Mouse (Mus musculus) spleen, postnatal 14 days (tissue): ENCODE results near the gene Slc25a4.

Source experiments
- DNase-seq, 2 experiments: peaks; one replicate each; pipeline ENCODE4 v3.0.0; 2021 to 2022; ENCODE audit warnings: low spot score in 2 of 2

Gene Slc25a4

DNA sequence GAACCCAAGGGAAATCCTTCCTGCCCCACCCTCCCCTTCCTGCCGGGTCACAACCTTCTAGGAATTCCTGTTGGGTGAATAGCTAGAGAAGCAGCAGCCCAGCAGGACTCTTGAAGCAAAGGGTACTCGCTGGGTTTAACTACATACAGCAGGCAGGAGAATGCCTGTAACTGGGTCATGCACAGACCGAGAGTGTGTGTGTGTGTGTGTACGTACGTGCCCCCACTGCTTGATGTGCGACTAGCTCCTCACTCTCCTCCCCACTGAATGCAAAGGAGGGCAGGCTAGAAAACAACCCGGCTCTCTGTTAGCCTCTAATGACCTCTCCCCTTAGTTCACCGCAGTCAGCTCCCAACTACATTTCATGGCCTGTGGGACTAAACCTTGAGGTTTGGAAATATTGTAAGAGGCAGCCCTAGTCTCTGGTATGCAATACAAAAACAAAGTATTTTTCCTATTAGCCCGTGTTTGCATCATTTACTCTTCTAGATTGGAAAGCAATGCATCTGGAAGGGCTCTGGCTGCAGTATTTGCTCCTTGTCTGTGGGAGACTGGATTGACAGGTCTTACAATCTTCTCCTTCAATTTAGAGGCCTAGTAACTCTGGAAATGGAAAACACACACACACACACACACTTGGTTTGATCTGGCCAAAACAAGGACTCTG, 6.0 kb downstream of the Slc25a4 start:
- DNase-seq, result no peak

DNA sequence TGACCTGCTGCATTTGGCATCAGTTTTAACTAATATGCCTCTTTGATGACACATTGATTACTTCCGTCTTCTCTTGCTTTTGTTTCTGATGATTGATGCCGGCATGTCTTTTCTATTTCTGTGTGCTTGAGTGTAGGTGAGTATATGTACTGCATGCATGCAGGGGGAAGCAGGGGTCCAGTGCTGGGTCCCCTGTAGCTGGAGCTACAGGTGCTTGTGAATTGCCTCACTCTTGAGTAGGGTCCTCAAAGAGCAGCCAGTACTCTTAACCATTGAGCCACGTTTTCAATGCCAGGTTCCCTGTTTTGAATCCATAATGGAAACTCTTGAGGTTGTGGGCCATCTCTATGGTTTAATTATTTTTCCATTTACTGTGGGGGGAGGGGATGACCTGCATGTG, 6.8 kb downstream of the Slc25a4 start:
- DNase-seq, result no peak

DNA sequence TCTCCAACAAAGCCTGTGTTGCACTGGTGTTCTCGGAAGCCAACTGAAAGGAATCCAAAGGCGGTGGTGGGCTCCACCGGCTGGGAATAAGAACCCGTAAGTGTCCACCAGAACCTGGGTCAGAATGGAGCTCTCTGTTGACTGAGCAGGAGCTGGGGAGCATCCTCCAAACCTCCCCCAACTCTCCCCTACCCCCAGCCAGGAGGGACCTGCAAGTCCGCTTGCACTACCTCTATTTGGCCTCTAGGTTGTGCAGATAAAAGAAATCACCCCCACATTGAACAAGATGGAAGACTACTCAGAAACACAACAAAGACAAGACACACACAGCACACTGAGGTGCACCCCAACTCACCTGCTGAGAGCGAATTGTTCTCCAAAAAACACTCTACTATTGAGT, 8.7 kb downstream of the Slc25a4 start:
- no peak for DNase-seq

DNA sequence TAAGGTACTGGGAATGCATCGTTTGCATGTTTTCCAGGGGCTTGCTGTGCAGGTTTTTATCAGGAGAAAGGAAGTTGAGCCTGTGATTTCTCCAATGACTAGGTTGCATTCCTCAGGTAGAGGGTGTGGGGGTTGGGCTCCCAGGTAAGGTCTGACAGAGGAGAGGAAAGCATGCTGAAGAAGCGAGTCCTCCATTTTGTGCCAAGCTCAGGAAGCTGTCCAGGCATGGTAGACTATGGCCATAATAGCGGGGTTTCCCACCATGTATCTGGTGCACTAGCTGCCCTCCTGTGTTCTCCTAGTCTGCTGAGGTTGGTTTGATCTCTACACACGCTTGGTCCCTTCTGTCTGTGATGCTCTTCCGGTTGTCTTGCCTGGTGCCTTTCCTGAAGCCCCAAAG, 13.4 kb downstream of the Slc25a4 start:
- no peak for DNase-seq

DNA sequence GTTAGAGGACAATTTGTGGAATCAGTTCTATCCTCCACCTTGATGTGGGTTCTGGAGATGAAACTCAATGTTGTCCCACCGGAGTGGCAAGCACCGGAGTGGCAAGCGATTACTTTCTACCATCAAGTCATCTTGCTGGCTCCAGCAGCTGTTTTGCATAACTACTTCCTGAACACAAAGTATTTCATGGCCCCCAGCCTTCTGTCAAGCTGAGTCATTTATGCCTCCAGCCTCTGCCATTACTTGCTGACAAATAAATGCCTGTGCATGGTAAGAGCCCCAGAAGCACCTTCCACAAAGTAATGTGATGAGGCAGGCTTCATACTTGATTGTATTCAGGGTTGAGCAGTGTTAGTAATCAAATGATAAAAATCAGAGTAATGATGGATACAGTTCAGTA, 14.2 kb downstream of the Slc25a4 start:
- DNase-seq, result no peak

DNA sequence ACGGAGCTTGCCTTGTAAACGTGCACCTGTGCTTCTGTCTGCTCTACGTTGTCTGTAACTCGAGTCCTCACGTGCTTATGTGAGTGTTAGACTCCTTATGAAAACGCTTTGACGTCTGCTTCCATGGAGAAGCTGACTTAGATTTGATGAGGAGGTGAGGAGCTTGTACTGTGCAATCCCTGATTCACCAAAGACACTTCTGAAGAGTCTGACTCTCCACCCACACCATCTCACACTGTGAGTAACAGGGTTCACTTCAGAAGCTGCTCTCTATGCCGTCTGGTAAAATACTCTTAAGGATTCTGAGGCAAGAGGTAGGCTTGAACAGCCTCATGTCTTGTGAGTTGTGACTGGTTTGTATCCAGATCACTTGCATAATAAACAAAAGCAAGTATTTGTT, 18.0 kb downstream of the Slc25a4 start:
- DNase-seq, result no peak

DNA sequence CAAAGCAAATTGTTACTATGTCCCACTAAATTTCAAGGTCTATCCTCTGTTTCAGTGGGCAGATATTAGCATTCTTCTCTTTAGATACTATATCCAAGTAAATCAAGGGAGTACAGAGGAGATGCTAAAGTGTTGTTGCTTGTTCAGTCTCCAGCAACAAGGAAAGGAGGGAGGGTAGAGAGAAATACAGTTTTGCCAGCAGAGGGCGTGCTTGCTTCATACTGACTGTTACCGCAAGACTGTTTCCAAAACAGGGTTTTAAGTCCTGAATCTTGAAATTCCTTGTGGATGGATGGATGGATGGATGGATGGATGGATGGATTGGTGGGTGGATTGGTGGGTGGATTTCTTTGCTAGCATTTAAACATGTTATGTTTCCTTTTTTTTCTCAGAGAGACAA, 25.7 kb downstream of the Slc25a4 start:
- peak; percentile 11 to 35 for DNase-seq

DNA sequence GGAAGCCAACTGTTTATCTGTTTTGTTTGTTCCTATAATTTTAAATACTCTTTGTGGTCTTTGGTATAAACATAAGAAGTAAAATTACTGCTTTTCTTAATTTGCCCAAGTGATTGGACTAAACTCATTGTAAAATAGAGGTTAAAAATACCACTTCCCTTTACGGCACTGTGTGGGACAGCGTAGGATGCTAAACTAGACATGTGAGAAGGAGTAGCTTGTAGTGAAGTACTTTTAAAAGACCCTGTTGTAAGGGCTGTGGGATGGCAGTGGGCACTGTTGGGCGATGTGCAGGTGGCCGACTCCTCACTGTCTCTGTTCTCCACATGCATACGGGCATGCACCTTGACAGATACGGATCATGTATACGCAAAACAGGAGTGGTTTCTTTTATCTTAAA, 30.9 kb downstream of the Slc25a4 start:
- DNase-seq, result no peak

DNA sequence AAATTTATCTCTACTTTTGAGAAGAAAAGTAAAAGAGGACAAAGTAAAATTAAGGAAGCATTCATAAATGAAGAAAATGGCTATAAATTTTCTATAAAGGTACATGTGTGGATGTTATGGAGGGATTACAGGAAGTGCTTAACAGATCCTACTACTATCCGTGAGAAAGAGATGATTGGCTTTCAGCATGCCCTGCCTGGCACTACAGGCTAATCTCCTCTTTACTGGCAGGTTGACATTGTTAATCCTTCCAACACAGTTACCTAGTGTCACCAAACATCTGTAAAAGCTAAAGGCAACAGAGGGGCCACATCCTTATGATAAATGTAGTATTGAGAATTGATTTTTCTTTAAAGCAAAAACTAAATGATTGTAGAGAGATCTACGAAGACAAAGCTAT, 37.4 kb downstream of the Slc25a4 start:
- DNase-seq, result no peak

DNA sequence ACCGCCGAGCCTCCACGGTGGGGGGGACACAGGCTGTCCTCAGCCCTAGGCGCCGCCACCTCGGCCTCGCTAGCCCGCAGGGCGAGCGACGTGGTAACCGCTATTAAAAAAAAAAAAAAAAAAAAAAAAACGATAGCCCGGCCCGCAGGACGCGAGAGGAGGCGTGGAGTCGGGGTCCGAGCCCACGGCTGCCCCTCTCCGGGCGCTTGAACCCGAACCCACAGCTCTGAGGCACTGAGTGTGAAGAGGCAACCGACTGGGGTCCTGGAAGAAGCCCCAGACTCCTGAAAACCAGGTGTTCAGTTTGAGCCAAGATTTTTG, 47.3 kb downstream of the Slc25a4 start:
- DNase-seq, result no peak

DNA sequence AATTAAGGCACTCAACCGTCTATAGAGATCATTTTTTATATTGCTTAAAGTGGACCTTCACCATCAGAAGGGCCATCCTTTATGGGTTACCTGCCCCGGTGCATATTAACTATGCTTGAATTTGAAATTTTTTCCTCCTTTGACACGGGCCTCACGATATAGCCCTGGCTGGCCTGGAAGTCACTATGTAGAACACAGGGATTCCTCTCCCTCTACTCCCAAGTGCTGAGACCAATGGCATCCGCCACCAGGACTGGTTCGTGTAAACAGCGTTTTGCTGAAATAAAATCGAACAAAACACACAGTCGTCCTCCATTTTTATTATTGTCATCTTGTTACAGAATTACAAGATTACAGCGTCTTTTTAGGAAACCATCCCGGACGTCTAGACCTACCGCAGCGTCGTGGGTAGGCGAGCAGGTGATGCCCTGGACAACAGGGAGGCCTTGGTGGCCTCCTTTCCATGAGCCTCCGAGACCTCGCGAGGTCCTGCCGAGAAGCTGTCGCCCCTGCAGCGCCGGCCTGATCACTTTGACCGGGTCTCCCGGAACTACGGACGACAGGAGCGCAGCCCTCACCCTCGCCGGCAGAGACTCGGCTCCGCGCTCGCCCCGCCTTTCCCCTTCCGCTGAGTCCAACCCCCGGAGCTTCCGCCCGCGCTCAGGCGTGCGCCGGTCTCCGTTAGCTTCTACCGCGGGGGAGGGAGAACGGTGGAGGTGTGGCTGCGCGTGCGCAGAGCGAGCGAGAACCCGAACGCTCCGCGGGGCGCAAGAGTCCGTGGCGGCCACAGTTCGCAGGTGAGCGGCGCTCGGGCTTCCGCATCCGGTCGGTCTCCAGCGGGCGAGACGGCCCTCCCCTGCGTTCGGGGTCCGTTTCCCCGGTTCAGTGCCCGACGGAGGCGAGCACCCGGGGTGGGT, 47.9 kb downstream of the Slc25a4 start:
- DNase-seq, result peak; percentile 97
